Mouse (Mus musculus) kidney, adult 9 months (tissue): Measurements from ENCODE around the gene Cyth3.

Experiments used
- DNase-seq: peaks from one replicate; pipeline ENCODE4 v3.0.0; 2022

Gene Cyth3

GRCm38 (mm10) chr5:143616657-143617329 is 5.5 kb upstream of the Cyth3 start:
- DNase-seq, result no peak

DNA sequence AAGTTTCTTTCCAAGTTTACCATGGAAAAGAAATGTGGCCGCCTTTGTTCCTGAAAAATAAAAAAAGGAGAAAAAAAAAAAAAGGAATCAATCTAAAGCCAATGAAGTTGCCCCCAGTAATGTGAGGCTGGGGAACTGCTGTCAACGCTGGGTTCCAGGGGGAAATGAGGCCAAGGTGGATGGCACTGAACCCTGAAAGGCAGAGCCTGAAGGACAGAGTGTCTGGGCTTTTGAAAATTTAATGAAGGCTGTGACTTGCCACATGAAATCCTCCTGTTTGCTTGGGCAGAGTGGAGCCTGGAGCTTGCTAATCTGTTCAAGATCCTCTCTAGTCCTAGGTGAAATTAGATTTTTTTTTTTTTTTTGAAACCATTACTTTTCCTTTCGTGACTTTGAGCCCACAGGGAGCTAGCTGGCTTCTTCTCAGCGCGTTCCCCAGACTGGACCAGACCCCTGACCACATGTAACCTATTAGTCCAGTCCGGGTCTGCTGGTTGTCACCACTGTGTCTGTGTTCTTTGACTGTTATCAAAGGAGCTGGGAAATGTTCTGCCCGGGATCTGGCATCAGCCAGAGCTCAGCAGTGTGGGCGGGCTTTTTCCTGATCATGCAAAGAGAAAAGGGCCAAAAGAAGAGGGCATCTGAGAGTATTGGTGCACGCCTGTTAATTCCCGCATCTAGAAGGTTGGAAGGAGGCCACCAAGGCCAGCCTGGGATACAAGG is 4.6 kb upstream of the Cyth3 start:
- DNase-seq, result no peak

GRCm38 (mm10) chr5:143618585-143618984 is 3.7 kb upstream of the Cyth3 start:
- DNase-seq, result no peak

GRCm38 (mm10) chr5:143620196-143620595 is 2.1 kb upstream of the Cyth3 start:
- DNase-seq, result no peak

DNA sequence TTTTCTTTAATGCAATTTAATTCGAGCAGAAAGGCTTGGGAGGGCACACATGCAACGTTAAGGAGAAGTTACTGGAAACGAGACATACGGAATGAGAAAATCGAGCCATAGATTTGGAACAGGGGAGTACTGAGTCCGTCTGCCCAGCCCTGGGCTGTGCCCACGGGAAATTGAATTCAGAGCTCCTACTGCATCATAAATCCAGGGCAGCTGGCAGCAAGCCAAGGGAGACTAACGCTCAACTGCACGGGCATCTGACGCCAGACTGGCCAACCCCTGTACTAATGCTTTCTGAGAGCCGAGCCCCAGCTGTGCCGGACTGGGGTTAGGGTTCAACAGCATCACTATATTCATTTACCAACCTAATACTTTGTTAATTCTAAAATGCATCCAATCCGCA is 1.3 kb upstream of the Cyth3 start:
- DNase-seq, result peak; percentile 61

DNA sequence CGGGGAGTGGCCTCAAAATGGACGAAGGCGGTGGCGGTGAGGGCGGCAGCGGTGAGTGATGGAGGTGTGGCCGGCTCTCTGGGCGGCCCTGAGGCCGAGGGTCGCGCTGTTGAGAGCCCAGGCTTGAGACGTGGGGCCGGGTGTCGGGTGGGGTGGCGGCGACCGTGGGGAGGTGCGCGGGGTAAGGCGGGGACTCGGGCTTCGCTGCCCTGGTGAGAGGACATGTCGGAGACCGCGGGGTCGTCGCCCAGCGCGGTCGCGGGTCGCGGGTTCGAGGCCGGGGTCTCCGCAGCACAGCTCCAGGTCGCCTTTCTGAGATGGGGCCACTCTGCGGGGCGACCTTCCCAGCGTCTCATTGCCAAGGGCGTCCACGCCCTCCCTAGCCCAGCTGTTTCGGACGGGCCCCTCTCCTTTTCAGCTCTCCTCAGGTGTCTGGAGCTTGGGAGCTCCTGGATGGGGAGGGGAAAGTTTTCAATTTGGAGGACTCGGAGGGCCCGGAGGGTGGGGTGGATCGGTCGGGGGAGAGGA is 440 bp downstream of the Cyth3 start:
- DNase-seq, result no peak

DNA sequence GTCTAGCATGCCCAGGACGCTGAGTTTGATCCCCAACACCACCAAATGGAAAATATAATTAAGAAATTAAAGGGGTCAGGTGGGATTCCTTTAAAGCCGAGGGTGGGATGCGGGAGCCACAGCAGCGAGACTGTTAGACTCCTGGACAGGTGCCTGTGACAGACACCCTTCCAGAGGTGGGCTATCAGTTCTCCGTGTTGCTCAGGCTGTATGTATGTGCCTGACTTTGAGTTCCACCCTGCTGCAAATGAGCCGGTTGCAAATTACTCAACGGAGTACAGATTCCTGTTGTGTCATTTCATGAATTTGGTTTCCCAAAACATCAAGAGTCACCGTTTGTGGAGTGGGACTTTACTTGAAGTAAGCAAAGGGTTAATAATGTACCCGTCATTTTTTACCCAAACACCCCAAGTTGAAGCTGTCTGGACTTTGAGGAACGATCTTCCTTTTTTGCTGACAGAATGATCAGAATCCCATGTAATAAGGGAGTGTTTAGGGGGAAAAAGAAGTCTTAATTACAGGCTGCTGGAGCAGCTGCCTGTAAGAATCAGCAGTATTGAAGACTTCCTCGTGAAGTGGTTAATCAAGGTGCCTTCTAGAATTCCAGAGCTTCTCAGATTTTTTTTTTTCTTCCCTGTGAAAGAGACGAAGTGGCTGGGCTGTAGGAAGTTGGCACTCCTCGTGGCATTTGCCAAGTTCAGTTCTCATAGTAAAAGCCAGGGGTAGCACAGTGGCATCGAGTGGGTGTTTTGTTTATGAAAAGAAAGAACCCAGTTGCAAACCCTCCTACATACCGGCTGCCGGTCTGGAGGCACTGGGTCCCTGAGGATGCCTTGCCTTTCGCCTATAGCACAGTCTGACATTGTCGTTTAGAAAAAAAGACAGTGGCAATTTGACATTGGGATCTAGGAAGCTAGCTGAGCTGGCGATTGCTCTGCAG is 1.4 kb downstream of the Cyth3 start:
- DNase-seq, result no peak

DNA sequence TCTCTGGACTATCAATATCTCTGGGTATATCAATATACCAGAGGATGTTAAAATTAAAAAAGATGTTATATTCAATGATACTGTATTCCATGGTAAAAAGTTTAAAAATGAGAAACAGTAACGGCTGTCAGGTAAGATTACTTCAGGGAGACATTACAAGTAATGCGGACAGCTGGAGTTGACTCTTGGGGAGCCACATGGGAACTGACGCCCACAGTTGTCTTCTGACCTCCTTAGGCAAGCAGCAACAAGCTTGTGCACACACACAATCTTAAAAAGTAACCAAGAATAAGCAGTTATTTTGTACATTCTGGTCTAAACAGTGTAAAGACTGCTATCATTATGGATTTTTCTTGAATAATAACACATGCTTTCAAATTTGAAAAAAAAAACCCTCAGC is 2.2 kb downstream of the Cyth3 start:
- DNase-seq, result no peak

- DNase-seq, result peak; percentile 40
These were observed 3.2 kb downstream of the Cyth3 start for GRCm38 (mm10) chr5:143625497-143625896.

- DNase-seq, result no peak
These were observed 3.8 kb downstream of the Cyth3 start for GRCm38 (mm10) chr5:143625940-143626588.

GRCm38 (mm10) chr5:143627507-143627906 is 5.3 kb downstream of the Cyth3 start:
- DNase-seq, result no peak

DNA sequence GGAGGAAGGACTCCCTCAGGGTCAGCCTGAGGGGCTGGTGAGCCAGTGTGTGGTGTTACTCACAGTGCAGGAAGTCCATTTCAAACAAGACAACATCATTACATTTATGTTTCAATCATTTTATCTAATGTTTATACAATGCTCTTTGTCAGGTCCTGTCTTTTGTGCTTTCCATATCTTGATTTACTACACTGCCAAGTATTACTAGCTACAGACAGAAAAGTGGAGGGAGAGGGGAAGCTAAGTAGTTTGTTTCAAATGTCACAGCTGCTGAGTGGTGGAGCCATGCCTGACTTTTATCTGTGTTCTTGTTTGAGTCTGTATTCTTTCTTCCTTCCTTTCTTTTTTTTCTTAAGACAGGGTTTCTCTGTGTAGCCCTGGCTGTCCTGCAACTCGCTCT is 5.7 kb downstream of the Cyth3 start:
- no peak for DNase-seq

GRCm38 (mm10) chr5:143629686-143630085 is 7.4 kb downstream of the Cyth3 start:
- no peak for DNase-seq

DNA sequence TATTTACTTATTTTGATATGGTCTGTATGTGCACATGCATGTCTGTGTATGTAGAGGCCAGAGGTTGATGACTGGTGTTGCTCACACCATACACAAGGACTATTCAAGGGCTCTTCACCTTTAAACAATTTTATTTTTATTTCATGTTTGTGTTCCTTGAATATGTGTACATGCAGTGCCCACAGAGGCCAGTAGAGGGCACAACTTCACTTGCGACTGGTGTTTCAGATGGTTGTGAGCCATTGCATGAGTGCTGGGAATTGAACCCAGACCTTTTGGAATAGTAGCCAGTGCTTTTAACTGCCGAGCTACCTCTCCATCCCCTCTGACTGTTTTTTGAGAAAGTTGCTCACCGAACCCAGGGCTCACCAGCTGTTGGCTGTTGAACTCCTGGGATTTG is 8.0 kb downstream of the Cyth3 start:
- no peak for DNase-seq

GRCm38 (mm10) chr5:143630738-143631137 is 8.5 kb downstream of the Cyth3 start:
- DNase-seq, result no peak

GRCm38 (mm10) chr5:143631559-143631958 is 9.3 kb downstream of the Cyth3 start:
- DNase-seq, result no peak

GRCm38 (mm10) chr5:143632674-143633557 is 10.7 kb downstream of the Cyth3 start:
- DNase-seq, result peak; percentile 62

DNA sequence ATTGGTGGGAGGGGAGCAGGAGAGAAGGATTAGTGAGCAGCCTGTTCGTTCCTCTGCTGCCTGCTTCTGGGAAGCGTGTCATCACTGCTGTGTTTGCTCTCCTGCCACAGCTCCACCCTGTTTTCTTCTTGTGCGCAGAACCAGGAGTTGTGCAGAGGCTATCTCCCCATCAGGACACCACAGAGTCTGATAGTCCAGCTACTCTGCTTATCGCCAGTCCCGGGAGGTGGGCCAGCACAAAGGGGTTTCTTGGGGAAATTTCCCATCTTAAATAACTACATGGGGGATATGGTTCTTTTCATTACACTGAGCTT is 11.3 kb downstream of the Cyth3 start:
- DNase-seq, result no peak

- DNase-seq, result no peak
These were observed 11.6 kb downstream of the Cyth3 start for GRCm38 (mm10) chr5:143633877-143634276.

GRCm38 (mm10) chr5:143634550-143635112 is 12.4 kb downstream of the Cyth3 start:
- peak; percentile 44 for DNase-seq

DNA sequence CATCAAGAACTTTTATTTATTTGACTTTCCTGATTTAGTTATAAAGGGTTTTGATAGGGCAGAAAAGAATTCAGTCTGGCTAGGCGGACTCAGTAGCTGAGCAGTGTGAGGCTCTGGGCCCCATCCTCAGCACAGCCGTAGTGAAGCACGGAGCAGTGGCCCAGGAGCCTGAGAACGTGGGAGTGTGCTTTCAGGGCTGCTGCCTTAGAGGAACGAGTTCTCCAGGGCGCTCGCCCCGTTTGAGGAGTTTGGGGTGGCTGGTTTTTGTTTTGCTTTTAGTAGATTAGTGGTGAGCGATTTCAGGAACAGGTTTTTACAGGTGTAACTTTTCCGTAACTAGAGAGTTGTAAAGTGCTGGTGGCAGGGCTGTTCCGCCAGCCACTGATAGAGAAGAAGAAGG is 13.1 kb downstream of the Cyth3 start:
- no peak for DNase-seq

- no peak for DNase-seq
These were observed 13.9 kb downstream of the Cyth3 start for GRCm38 (mm10) chr5:143636173-143636572.
